11 mouse cellular contexts compared by ENCODE assay signal in genomic region chr6:112820298-112820992, GRCm38 (mm10).
DNase-seq lines count a peak whose midpoint lies in the region; ATAC-seq lines count a peak whose summit lies in the region.
"Had no signal": no experiment of that assay in that cellular context is flagged by ENCODE, and none has a peak within 500 bp of the region (broad histone marks: within the 10 kb centered on the region; RNA-seq: fewer than 3 reads in every experiment).

No protein-coding gene starts in this region.

- intact Hi-C loops in heart, postnatal 36 days (cut with DNase I): no loop called here

- WGBS in forebrain, embryonic 15.5 days: 37% methylated on average over 8 of the region's 8 CpGs
- WGBS in midbrain, embryonic 13.5 days: 59% methylated on average over 8 of the region's 8 CpGs

- H3K4me2 ChIP-seq in forebrain, embryonic 15.5 days (replicated peaks): 0 out of 2 replicates have a peak overlapping the region, but pooled peaks have one; percentile 5
- no peak overlapping the region for H3K4me2 ChIP-seq in midbrain, embryonic 13.5 days (replicated peaks)
- H3K4me2 ChIP-seq: embryonic facial prominence, embryonic 12.5 days; limb, embryonic 15.5 days; neural tube, embryonic 12.5 days had no signal

- peak; percentile 24; the same call in 1 of the 2 replicates for ATAC-seq in frontal cortex, adult (ENCODE audit: low TSS enrichment)
- peak; percentile 34 for ATAC-seq in forebrain, embryonic 15.5 days (replicated peaks)
- ATAC-seq in midbrain, embryonic 13.5 days: peak; percentile 41

- H3K9ac ChIP-seq in forebrain, embryonic 15.5 days (replicated peaks): no peak overlapping the region
- H3K9ac ChIP-seq in midbrain, embryonic 13.5 days (replicated peaks): no peak overlapping the region
- H3K9ac ChIP-seq: embryonic facial prominence, embryonic 12.5 days; limb, embryonic 15.5 days; neural tube, embryonic 12.5 days had no signal

- peaks cover 38% of the 10 kb centered on the region for H3K4me1 ChIP-seq in forebrain, embryonic 15.5 days
- H3K4me1 ChIP-seq in midbrain, embryonic 13.5 days (replicated peaks): peaks cover 68% of the 10 kb centered on the region
- H3K4me1 ChIP-seq: embryonic facial prominence, embryonic 12.5 days had no signal

- H3K27me3 ChIP-seq in forebrain, embryonic 15.5 days: no peaks in the 10 kb centered on the region
- no peaks in the 10 kb centered on the region for H3K27me3 ChIP-seq in midbrain, embryonic 13.5 days
- H3K27me3 ChIP-seq: embryonic facial prominence, embryonic 12.5 days; limb, embryonic 15.5 days; neural tube, embryonic 12.5 days had no signal

- DNase-seq in frontal cortex, postnatal 25 days (ENCODE audit: low spot score in 2 of 2): no peak
- DNase-seq in brain, adult 2 months (ENCODE audit: low read depth, low spot score): peak; percentile 77
- DNase-seq in heart, postnatal 4 days: no peak
- DNase-seq in spleen, postnatal 10 days (ENCODE audit: low spot score in 2 of 2): no peak
- no peak for DNase-seq in heart, postnatal 36 days

- H3K36me3 ChIP-seq in forebrain, embryonic 15.5 days: no peaks in the 10 kb centered on the region; the same call in 1 of the 2 replicates
- peaks cover 20% of the 10 kb centered on the region for H3K36me3 ChIP-seq in midbrain, embryonic 13.5 days
- H3K36me3 ChIP-seq: embryonic facial prominence, embryonic 12.5 days; limb, embryonic 15.5 days had no signal

- H3K9me3 ChIP-seq in forebrain, embryonic 15.5 days: no peaks in the 10 kb centered on the region
- no peaks in the 10 kb centered on the region for H3K9me3 ChIP-seq in midbrain, embryonic 13.5 days
- H3K9me3 ChIP-seq: embryonic facial prominence, embryonic 12.5 days; limb, embryonic 15.5 days; neural tube, embryonic 12.5 days had no signal

- peak overlapping the region; percentile 63 for H3K27ac ChIP-seq in forebrain, embryonic 15.5 days (replicated peaks)
- H3K27ac ChIP-seq in midbrain, embryonic 13.5 days: peak overlapping the region; percentile 70
- H3K27ac ChIP-seq: embryonic facial prominence, embryonic 12.5 days; limb, embryonic 15.5 days; neural tube, embryonic 12.5 days had no signal

- no peak overlapping the region for H3K4me3 ChIP-seq in forebrain, embryonic 15.5 days
- H3K4me3 ChIP-seq in midbrain, embryonic 13.5 days (replicated peaks): no peak overlapping the region
- H3K4me3 ChIP-seq: embryonic facial prominence, embryonic 12.5 days; limb, embryonic 15.5 days; neural tube, embryonic 12.5 days had no signal
